Mouse (Mus musculus) CD4-positive, CD25-positive, alpha-beta regulatory T cell, adult 4 months (primary cell): Measurements from ENCODE around the gene Hhat. TPM values are rescaled to one million over a fixed set of nuclear protein-coding genes. Genes with fewer than 3 reads are reported as not detected.

Experiments used
- ATAC-seq: one replicate; pipeline ENCODE4 v1.8.0; 2017
- polyA plus RNA-seq, 2 experiments: library from polyadenylated mRNA; unstranded; fragments of 100-300 nt; shearing (Covaris generic); gene quantifications; one replicate each; pipeline ENCODE4 v1.2.1; 2017

The Hhat gene
- polyA plus RNA-seq, 2 experiments from 2014 or later, result 2.9 to 3.7 TPM

GRCm38 (mm10) chr1:192784374-192784773 is 13.4 kb upstream of the Hhat start:
- ATAC-seq, result no peak

GRCm38 (mm10) chr1:192781256-192781655 is 10.2 kb upstream of the Hhat start:
- ATAC-seq, result no peak

GRCm38 (mm10) chr1:192778869-192779514 is 8.0 kb upstream of the Hhat start:
- ATAC-seq, result no peak

GRCm38 (mm10) chr1:192778206-192778605 is 7.2 kb upstream of the Hhat start:
- ATAC-seq, result no peak

- ATAC-seq, result peak; percentile 53
Measured at GRCm38 (mm10) chr1:192770130-192770494, 911 bp downstream of the Hhat start.

GRCm38 (mm10) chr1:192765531-192765930 is 5.5 kb downstream of the Hhat start:
- no peak for ATAC-seq

- no peak for ATAC-seq
Measured at GRCm38 (mm10) chr1:192764547-192764946, 6.5 kb downstream of the Hhat start.

GRCm38 (mm10) chr1:192762946-192763933 is 7.8 kb downstream of the Hhat start:
- ATAC-seq, result peak; percentile 89

- no peak for ATAC-seq
Measured at GRCm38 (mm10) chr1:192756674-192757073, 14.3 kb downstream of the Hhat start.

- ATAC-seq, result no peak
Measured at GRCm38 (mm10) chr1:192755685-192756606, 15.1 kb downstream of the Hhat start.

- no peak for ATAC-seq
Measured at GRCm38 (mm10) chr1:192755246-192755645, 15.8 kb downstream of the Hhat start.

GRCm38 (mm10) chr1:192754268-192754667 is 16.8 kb downstream of the Hhat start:
- no peak for ATAC-seq

- ATAC-seq, result peak; percentile 87
Measured at GRCm38 (mm10) chr1:192752659-192753601, 18.1 kb downstream of the Hhat start.

- no peak for ATAC-seq
Measured at GRCm38 (mm10) chr1:192750042-192750437, 21.0 kb downstream of the Hhat start.

GRCm38 (mm10) chr1:192749270-192750041 is 21.6 kb downstream of the Hhat start:
- ATAC-seq, result no peak

GRCm38 (mm10) chr1:192746201-192746600 is 24.8 kb downstream of the Hhat start:
- no peak for ATAC-seq

- ATAC-seq, result peak; percentile 67
Measured at GRCm38 (mm10) chr1:192745240-192746101, 25.6 kb downstream of the Hhat start.

GRCm38 (mm10) chr1:192744880-192745239 is 26.2 kb downstream of the Hhat start:
- ATAC-seq, result no peak

GRCm38 (mm10) chr1:192742394-192743251 is 28.4 kb downstream of the Hhat start:
- peak; percentile 59 for ATAC-seq
